Mouse (Mus musculus): ENCODE measurements at regions not wholly inside any gene's neighbourhood (a gene's known extent, or its start where the extent isn't known, plus 50 kb on each side); places are given as distances from the start of the nearest gene placed in this dataset.

GRCm38 (mm10) chr1:30716346-30716745 is 157.4 kb downstream of the Phf3 start:
- no peak overlapping the region for H3K4me2 ChIP-seq (replicated peaks; ENCODE audit: low read depth)
- H3K27ac ChIP-seq (ENCODE audit: low read depth, low read length) = no peak overlapping the region
- no peak overlapping the region for H3K9ac ChIP-seq (ENCODE audit: low read depth, low read length)
- TF ChIP-seq CTCF (IDR thresholded peaks at IDR 0.05; ENCODE audit: low read depth) = no peak
- WGBS = 50% methylated on average over 1 of the region's 1 CpGs
- H3K4me3 ChIP-seq (ENCODE audit: low read depth, low read length) = no peak overlapping the region
- no peak for ATAC-seq
- no peaks in the 10 kb centered on the region for H3K27me3 ChIP-seq (replicated peaks; ENCODE audit: control insufficient read depth, insufficient read depth, low read length)
- H3K36me3 ChIP-seq (ENCODE audit: control insufficient read depth, insufficient read depth) = no peaks in the 10 kb centered on the region
- H3K9me3 ChIP-seq (ENCODE audit: control insufficient read depth) = no peaks in the 10 kb centered on the region
- no peaks in the 10 kb centered on the region for H3K4me1 ChIP-seq (replicated peaks; ENCODE audit: control insufficient read depth, insufficient read depth, low read length)

DNA sequence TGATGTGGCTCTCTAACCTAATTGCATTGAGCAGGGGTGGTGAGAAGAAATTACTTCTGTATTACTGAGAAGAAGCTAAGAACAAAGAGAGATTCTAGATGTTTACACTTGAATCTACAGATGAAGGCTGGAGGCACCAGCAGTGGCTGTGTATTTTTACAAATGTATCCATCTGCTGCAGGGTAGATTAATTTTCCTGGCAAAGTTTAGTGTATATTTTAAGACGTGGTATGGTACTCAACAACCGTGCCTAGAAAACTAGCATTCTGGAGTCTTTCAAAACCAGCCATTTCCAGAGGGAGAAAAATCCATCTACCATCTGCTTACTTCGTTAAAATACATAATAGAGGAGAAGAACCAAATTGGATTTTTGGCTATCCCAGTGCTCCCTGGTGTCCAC is 172.6 kb downstream of the Phf3 start:
- no peak overlapping the region for H3K27ac ChIP-seq (ENCODE audit: low read depth, low read length)

GRCm38 (mm10) chr1:30700399-30701081 is 173.2 kb downstream of the Phf3 start:
- peak; percentile 66 for TF ChIP-seq CTCF (IDR thresholded peaks at IDR 0.05; ENCODE audit: low read depth)
- Histone ChIP-seq H3K9ac (ENCODE audit: low read depth, low read length) (no peak overlapping the region), H3K4me1 (replicated peaks; ENCODE audit: control insufficient read depth, insufficient read depth, low read length) (no peaks in the 10 kb centered on the region), H3K4me2 (replicated peaks; ENCODE audit: low read depth) (no peak overlapping the region), H3K36me3 (ENCODE audit: control insufficient read depth, insufficient read depth) (no peaks in the 10 kb centered on the region), H3K27ac (ENCODE audit: low read depth, low read length) (no peak overlapping the region), H3K9me3 (ENCODE audit: control insufficient read depth) (no peaks in the 10 kb centered on the region), H3K4me3 (ENCODE audit: low read depth, low read length) (no peak overlapping the region), H3K27me3 (replicated peaks; ENCODE audit: control insufficient read depth, insufficient read depth, low read length) (no peaks in the 10 kb centered on the region)
- ATAC-seq = no peak
- WGBS = 47% methylated on average over 10 of the region's 10 CpGs

More for the DNA sequence above, 172.6 kb downstream of the Phf3 start:
- Histone ChIP-seq H3K4me2 (replicated peaks; ENCODE audit: low read depth) (no peak overlapping the region), H3K9me3 (ENCODE audit: control insufficient read depth) (no peaks in the 10 kb centered on the region), H3K27me3 (replicated peaks; ENCODE audit: control insufficient read depth, insufficient read depth, low read length) (no peaks in the 10 kb centered on the region), H3K9ac (ENCODE audit: low read depth, low read length) (no peak overlapping the region), H3K4me1 (replicated peaks; ENCODE audit: control insufficient read depth, insufficient read depth, low read length) (no peaks in the 10 kb centered on the region), H3K4me3 (ENCODE audit: low read depth, low read length) (no peak overlapping the region), H3K36me3 (ENCODE audit: control insufficient read depth, insufficient read depth) (no peaks in the 10 kb centered on the region)
- no peak for TF ChIP-seq CTCF (IDR thresholded peaks at IDR 0.05; ENCODE audit: low read depth)
- no peak for ATAC-seq
- 71% methylated on average over 3 of the region's 3 CpGs for WGBS

DNA sequence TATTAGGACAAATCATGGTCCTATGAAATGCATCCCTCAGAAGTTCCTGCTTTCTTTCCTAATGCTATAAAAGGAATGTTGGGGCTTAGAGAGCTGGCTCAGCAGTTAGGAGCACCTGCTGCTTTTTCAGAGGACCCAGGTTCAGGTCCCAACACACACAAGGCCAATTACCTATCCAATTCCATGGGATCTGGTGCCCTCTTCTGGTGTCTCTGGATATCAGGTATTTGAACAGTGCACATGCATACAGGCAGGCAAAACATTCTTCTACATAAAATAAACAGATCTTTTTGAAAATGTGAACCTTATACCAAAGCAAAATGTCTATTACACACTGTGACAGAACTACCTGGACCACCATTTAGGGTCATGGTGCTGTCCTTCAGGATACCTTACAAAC is 177.4 kb downstream of the Phf3 start:
- H3K27ac ChIP-seq (ENCODE audit: low read depth, low read length) = no peak overlapping the region
- no peaks in the 10 kb centered on the region for H3K27me3 ChIP-seq (replicated peaks; ENCODE audit: control insufficient read depth, insufficient read depth, low read length)
- H3K4me2 ChIP-seq (replicated peaks; ENCODE audit: low read depth) = no peak overlapping the region
- no peak for ATAC-seq
- peak; percentile 39; the same call in 1 of the 2 replicates for TF ChIP-seq CTCF (IDR thresholded peaks at IDR 0.05; ENCODE audit: low read depth)
- no peaks in the 10 kb centered on the region for H3K4me1 ChIP-seq (replicated peaks; ENCODE audit: control insufficient read depth, insufficient read depth, low read length)
- no peaks in the 10 kb centered on the region for H3K36me3 ChIP-seq (ENCODE audit: control insufficient read depth, insufficient read depth)
- no peak overlapping the region for H3K9ac ChIP-seq (ENCODE audit: low read depth, low read length)
- H3K9me3 ChIP-seq (ENCODE audit: control insufficient read depth) = no peaks in the 10 kb centered on the region
- no peak overlapping the region for H3K4me3 ChIP-seq (ENCODE audit: low read depth, low read length)

GRCm38 (mm10) chr1:30685318-30685717 is 188.4 kb downstream of the Phf3 start:
- no peaks in the 10 kb centered on the region for H3K4me1 ChIP-seq (replicated peaks; ENCODE audit: control insufficient read depth, insufficient read depth, low read length)
- H3K9me3 ChIP-seq (ENCODE audit: control insufficient read depth) = no peaks in the 10 kb centered on the region
- no peak for ATAC-seq
- no peak overlapping the region for H3K4me2 ChIP-seq (replicated peaks; ENCODE audit: low read depth)
- H3K36me3 ChIP-seq (ENCODE audit: control insufficient read depth, insufficient read depth) = no peaks in the 10 kb centered on the region
- H3K9ac ChIP-seq (ENCODE audit: low read depth, low read length) = no peak overlapping the region
- H3K4me3 ChIP-seq (ENCODE audit: low read depth, low read length) = no peak overlapping the region
- no peak overlapping the region for H3K27ac ChIP-seq (ENCODE audit: low read depth, low read length)
- no peak for TF ChIP-seq CTCF (IDR thresholded peaks at IDR 0.05; ENCODE audit: low read depth)
- 77% methylated on average over 3 of the region's 3 CpGs for WGBS
- H3K27me3 ChIP-seq (replicated peaks; ENCODE audit: control insufficient read depth, insufficient read depth, low read length) = no peaks in the 10 kb centered on the region

GRCm38 (mm10) chr1:30683889-30684288 is 189.8 kb downstream of the Phf3 start:
- Histone ChIP-seq H3K4me2 (replicated peaks; ENCODE audit: low read depth) (no peak overlapping the region), H3K27me3 (replicated peaks; ENCODE audit: control insufficient read depth, insufficient read depth, low read length) (no peaks in the 10 kb centered on the region), H3K9me3 (ENCODE audit: control insufficient read depth) (no peaks in the 10 kb centered on the region), H3K9ac (ENCODE audit: low read depth, low read length) (no peak overlapping the region), H3K4me3 (ENCODE audit: low read depth, low read length) (no peak overlapping the region), H3K4me1 (replicated peaks; ENCODE audit: control insufficient read depth, insufficient read depth, low read length) (no peaks in the 10 kb centered on the region), H3K27ac (ENCODE audit: low read depth, low read length) (no peak overlapping the region), H3K36me3 (ENCODE audit: control insufficient read depth, insufficient read depth) (no peaks in the 10 kb centered on the region)
- ATAC-seq = no peak
- 32% methylated on average over 2 of the region's 2 CpGs for WGBS
- no peak for TF ChIP-seq CTCF (IDR thresholded peaks at IDR 0.05; ENCODE audit: low read depth)

DNA sequence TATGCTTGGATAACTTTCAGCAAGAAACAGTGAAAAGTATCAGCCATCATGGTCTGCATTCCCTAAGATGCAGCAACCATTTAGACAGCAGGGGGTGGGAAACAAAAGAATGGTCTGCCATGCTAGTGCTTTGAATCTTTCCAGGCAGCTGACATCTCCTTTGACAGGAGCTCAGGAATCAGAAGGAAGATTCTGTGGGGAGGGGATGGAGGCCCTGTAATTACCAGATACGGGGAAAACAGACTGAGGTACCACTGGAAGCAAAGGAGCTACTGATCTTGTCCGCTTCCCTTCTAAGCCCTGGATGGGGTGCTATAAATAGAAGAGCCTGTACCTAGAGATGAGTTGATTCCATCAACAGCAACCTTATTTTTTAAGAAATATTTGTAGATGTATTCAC is 233.9 kb downstream of the Phf3 start:
- Histone ChIP-seq H3K9me3 (ENCODE audit: control insufficient read depth) (no peaks in the 10 kb centered on the region), H3K4me2 (replicated peaks; ENCODE audit: low read depth) (no peak overlapping the region), H3K27me3 (replicated peaks; ENCODE audit: control insufficient read depth, insufficient read depth, low read length) (no peaks in the 10 kb centered on the region), H3K9ac (ENCODE audit: low read depth, low read length) (no peak overlapping the region), H3K4me1 (replicated peaks; ENCODE audit: control insufficient read depth, insufficient read depth, low read length) (no peaks in the 10 kb centered on the region), H3K4me3 (ENCODE audit: low read depth, low read length) (no peak overlapping the region), H3K36me3 (ENCODE audit: control insufficient read depth, insufficient read depth) (no peaks in the 10 kb centered on the region), H3K27ac (ENCODE audit: low read depth, low read length) (no peak overlapping the region)
- no peak for ATAC-seq
- WGBS = 67% methylated on average over 2 of the region's 2 CpGs
- TF ChIP-seq CTCF (IDR thresholded peaks at IDR 0.05; ENCODE audit: low read depth) = no peak
